Mouse (Mus musculus) right cerebral cortex, postnatal 14 days (tissue): ENCODE results near the gene Hmgb1.

Experiments used
- DNase-seq: peaks from one replicate; pipeline ENCODE4 v3.0.0; 2022

The Hmgb1 gene

DNA sequence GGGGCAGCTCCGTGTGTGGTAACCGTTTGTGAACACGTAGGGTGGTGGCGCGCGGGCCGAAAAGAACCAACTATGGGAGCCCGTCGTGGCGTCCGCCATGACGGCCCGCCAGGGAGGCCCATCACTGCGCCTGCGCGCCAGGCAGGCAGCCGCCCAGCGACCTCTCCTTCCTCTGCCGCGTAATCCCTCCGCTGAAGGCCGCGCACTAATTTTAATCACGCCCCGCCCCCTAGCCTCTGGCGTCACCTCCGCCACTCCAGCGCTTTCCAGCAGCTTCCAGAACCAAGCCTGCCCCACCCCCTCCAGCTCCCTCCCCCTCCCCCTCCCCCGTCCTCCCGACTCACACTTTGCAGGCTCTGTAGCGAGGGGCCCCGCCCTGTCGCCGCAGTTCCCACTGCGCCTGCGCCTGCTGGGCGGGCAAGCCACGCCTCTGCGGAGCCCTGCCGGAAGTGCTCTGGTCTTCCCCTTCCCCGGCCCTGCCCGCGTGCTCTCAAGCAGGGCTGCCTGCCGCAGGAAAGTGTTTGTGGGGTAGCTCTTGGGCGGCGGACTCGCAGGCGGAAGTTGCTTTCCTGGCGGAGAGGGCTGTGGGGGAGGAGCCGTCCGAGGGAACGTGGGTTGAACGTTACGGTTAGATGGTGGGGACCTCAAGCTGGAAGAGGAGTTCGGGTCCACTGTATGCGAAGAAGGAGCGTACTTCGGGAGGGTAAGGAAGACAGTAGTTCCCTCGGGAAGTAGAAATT lies at the start of gene Hmgb1, which contains the start of gene Uspl1:
Gene Hmgb1 (minus strand): TSS at position 386 of the 740 bp plus-strand sequence.
Gene Uspl1 (plus strand): TSS at position 247 of the 740 bp plus-strand sequence.
- peak; percentile 98 for DNase-seq

DNA sequence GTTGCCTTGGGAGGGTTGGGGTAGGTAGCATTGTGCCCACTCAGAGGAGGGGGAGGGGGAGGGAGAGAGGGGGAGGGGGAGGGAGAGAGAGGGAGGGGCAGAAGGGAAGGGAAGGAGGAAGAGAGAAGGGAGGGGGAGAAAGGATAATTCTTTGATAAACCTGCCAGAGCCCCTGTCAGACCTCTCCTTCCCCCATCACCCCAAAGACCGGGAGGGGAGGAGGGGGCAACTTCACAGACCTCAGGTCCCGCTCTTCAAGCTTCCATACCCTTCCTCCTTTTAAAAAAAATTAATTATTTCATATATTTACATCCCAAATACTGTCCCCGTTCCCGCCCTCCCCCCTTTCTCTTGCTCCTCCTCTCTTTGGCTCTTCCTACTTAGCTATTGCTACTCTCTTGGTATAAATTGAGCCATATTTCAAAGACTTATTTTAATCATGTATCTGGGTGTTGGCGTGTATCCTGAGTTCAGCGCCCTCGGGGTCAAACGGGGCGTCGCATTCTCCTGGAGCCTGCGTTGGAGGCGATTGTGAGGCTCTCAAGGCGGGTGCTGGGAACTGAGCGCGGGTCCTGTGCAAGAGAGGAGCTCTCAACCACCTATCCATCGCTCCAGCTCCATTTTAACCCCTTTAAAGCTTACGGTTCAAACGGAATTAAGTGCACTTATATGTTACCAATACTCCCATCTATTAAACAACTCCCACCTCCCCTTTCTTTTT lies 45.5 kb upstream of the Hmgb1 start:
- no peak for DNase-seq

DNA sequence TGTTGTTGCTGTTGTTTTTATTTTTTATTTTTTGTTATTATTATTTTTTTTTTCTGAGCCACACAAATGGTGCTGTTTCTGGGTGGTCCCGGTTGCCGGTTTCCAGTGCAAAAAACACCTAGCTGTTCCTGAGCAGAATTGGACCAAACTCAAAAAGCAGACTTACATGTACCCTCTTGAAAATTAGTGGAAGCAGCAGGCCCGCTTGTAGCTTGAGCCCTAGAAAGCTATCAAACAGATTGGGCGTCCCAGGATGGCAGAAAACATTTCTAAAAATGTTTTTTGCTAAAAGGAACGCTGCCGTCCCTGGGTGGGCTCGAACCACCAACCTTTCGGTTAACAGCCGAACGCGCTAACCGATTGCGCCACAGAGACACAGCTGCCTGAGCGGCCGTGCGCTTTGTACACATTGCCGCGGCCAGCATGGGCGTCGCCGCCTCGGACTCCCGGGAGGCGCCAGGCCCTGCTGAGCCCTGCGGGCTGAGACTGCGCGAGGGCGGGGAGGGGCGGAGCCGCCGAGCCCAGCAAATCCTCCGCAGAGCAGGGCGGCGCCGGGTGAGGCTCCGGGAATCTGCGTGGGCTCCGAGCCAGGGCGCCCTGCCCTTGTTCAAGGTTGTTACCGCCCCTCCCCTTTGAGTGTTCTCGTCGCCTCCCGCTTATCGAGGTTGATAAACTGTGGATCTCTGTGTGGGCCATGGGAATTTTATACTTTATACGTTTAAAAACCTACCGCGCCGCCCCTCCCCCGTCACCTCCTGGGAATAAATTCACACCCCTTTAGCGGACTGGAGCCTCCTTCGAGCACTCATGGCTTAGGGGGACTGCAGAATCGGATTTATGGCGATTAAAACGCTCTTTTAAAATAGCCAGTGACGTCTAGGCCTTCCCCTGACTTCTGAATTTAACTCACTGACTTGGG lies 44.7 kb upstream of the Hmgb1 start:
- peak; percentile 92 for DNase-seq

- no peak for DNase-seq
These were observed 40.4 kb upstream of the Hmgb1 start for GRCm38 (mm10) chr5:149224666-149225065.

GRCm38 (mm10) chr5:149221355-149221754 lies 37.1 kb upstream of the Hmgb1 start:
- no peak for DNase-seq

- DNase-seq = no peak
These were observed 35.2 kb upstream of the Hmgb1 start for GRCm38 (mm10) chr5:149219493-149219892.

GRCm38 (mm10) chr5:149217524-149218357 lies 33.5 kb upstream of the Hmgb1 start:
- DNase-seq = no peak

- DNase-seq = no peak
These were observed 31.3 kb upstream of the Hmgb1 start for GRCm38 (mm10) chr5:149215540-149215939.

DNA sequence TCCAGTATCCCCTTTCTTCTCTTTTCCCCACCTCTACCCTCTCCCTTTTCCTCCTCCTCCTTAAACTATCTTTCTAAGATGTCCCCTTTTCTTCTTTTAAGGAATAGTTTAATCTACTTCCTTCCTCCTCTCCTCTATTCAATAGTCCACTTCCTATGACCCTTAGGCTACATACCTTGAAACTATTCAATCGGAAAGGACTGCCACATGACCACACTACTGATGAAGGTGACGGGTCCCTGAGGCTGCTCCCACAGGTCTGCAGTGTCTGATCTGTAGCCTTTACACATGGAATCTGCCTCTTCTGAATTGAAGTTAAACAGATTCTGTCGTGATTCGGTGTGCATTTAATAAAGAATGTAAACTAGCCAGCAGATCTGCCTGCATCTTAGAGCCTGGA lies 28.5 kb upstream of the Hmgb1 start:
- no peak for DNase-seq

DNA sequence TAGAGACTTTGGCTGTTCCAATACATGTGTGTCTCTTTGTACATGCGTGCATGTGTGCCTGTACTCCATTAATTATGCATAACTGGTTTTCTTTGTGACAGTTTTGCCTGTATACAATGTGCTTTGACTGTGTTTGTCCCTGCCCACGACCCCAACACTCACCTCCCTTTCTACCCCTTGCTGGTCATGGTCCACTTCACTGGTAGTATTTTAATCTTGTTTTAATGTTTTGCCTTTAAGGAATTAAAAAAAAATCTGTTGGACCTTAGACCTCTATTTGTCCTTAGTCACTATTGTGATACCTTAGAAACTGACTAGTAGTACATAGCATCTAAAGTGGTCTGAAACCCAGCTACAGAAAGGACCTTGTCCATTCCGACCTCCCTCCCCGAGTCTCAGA lies 26.8 kb upstream of the Hmgb1 start:
- no peak for DNase-seq

GRCm38 (mm10) chr5:149209328-149209727 lies 25.0 kb upstream of the Hmgb1 start:
- no peak for DNase-seq

GRCm38 (mm10) chr5:149208776-149209175 lies 24.5 kb upstream of the Hmgb1 start:
- no peak for DNase-seq

DNA sequence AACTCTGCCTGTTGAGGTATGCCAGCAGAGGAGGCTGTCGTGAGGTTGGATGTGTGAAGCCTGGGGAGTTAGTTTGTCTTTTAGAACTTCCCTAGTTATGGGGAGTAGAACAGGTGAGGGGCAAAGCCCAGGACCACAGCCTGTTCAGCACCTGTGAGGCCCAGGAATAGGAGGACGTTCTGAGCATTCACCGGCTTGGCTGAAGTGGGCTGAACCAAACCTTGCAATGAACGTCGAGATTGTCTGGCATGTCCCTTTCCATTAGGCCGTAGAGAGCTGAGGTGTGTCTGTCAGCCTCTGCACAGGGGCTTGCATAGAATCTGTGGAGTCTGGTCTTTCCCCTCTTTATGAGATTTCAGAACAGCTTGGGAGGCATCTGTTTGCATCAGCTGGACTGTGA lies 23.4 kb upstream of the Hmgb1 start:
- no peak for DNase-seq

- DNase-seq = no peak
These were observed 22.0 kb upstream of the Hmgb1 start for GRCm38 (mm10) chr5:149206286-149206685.

DNA sequence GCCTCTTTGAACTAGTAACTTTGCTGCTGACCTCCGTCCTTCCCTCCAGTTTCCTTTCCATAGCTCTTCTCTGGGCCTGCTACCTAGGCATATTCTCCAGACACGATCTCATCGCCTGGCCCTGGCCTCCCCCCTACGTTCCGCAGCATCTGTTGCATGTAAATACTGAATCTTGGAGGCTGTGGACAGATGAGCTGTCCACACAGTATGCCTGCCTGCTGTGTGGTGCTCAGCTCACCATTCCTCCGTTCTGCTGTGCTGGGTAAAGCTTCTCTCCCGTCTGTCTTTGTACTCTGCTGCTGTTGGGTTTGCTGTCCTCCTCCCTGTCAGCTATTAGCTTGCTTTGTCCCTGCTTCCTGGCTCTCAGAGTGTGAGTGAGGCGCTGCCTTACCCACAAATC lies 21.0 kb upstream of the Hmgb1 start:
- DNase-seq = no peak

GRCm38 (mm10) chr5:149204822-149205221 lies 20.5 kb upstream of the Hmgb1 start:
- DNase-seq = no peak

DNA sequence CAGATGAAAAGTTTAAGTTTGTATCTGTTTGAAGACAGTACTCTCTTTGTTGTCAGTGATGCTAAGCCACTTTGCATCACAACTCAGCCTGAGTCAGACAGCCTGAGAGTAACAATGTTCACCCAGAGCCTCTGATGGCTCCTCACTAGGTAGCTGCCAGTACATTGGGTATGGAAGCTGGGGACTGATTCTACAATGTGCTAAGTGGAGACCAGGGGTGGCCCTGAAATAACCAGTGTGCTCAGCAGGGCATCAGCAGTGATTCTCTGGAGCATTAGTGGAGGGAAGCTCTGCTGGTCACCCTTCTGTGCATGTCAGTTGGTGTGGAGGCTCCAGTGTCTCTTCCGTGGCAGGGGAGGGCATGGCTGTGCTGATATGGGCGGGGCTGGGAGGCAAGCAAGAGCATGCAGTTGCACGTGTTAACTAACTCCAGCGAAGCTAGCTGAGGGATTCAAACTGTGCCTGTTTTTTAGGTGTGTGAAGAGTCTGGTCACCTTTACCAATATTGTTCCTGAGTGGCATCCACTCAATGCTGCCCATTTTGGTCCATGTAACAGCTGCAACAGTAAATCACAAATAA lies 19.6 kb upstream of the Hmgb1 start:
- no peak for DNase-seq

DNA sequence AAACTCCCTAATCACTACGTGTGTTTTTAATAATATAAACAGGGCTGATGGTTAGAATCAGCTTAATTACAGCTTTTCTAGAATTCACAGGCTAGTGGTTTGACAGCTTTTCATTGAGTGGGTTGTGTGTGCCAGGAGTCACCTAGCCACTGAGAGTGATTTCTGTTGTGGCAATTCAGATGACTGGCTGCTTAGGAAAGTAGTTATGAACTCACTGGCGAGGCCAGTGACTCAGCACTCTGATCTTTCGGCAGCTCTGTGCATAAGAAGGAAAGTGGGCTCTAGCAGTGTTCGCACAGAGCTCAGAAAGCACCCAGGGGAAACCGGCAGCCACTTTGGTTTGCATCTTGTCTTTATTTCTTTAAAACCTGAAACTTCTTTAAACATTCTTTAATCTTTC lies 18.7 kb upstream of the Hmgb1 start:
- no peak for DNase-seq

DNA sequence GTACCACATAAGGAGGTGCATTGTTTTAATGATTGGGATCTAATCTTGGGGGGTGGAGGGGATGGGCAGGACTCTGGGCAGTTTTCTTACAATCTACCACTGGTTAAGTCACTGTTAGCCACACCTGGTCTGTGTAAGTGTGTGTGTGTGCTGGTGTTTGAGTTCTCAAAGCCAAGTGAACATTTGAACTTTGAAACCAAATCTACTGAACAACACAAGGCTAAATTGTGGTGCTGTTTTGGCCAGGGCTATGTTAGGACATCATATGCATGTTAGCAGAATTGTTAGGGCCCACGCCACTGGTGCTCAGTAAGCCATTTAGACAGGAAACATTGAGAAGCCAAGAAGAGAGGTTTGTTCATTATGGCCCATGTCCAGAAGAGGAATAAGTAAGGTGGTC lies 14.5 kb upstream of the Hmgb1 start:
- DNase-seq = no peak

DNA sequence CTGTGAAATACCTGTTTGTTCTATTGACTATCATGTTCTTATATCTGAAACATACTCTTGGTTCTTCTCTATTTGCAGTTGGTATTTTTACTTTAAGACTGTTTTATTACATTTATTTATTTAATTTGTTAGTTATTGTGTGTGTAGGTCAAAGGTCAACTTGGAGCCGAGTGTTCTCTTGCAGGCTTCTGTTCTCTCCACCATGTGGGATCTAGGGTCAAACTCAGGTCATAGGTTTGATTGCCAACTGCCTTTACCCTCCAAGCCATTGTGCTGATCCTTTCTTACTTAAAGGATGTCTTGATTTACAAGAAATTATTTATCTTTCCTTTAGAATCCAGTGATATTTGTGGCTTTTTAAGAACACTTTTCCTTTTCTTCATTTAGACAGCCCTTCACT lies 12.3 kb upstream of the Hmgb1 start:
- DNase-seq = no peak

DNA sequence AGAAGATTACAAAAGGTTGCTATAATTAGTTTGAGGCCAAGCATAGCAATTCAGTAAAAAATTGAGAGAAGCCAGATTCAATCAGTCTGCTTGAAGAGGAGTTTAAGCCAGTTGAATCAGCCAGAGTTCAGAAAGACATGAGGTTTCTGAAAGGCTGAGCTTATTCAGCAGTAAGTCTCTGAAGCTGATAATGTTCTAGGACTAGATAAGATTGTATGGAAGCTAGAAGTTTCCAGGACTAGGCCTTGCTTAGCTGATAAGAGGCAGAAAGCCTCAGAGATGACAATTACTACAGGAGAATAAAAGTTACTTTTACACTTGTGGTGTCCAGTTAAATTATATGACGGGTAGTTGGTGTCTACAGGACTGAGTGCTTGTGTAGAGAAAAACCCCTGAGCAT lies 5.9 kb upstream of the Hmgb1 start:
- DNase-seq = no peak

- no peak for DNase-seq
These were observed 1.5 kb upstream of the Hmgb1 start for GRCm38 (mm10) chr5:149185806-149186205.
